Mouse (Mus musculus) right cerebral cortex, adult 2 months (tissue): ENCODE results near the gene Tspan1.

Experiments
- DNase-seq, 2 experiments: peaks; one replicate each; pipeline ENCODE4 v3.0.0; 2021 to 2022; ENCODE audit warnings: low spot score in 2 of 2

Tspan1 gene

GRCm38 (mm10) chr4:116133126-116133525, 34.3 kb downstream of the Tspan1 start:
- no peak for DNase-seq

GRCm38 (mm10) chr4:116127956-116128355, 39.4 kb downstream of the Tspan1 start:
- DNase-seq = no peak

GRCm38 (mm10) chr4:116125803-116126386, 41.5 kb downstream of the Tspan1 start:
- DNase-seq = no peak

- peak; percentile 76 to 80 for DNase-seq
Observed at GRCm38 (mm10) chr4:116123602-116124519, 43.5 kb downstream of the Tspan1 start, which contains the start of the genes Rad54l and Pomgnt1. Rad54l (minus strand) TSS chr4:116123690. Pomgnt1 (plus strand) TSS chr4:116123840.

DNA sequence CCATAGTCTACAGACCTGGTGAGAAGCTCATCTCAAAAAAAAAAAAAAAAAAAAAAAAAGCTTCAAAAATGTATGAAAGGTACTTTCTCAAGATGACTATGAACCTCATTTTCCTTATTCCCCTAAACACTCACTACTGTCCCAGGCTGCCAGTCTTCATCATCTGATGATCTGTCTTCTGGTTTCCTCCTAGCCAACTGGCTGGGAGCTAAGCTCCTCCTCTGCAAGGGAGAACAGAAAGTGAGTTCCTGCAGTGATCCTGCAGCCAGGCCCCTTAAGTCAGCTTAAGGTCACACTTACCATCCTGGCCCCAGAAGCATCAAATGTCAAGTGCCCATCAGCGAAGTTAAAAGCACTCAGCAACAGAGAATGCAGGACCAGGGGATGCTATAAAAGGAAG, 44.6 kb downstream of the Tspan1 start:
- no peak for DNase-seq
